Mouse (Mus musculus) urinary bladder, postnatal 10 days (tissue): Measurements from ENCODE around the gene Tmem268.

Source experiments
- DNase-seq: peaks from one replicate; pipeline ENCODE4 v3.0.0; 2022; ENCODE audit warnings: low spot score

Tmem268 gene

DNA sequence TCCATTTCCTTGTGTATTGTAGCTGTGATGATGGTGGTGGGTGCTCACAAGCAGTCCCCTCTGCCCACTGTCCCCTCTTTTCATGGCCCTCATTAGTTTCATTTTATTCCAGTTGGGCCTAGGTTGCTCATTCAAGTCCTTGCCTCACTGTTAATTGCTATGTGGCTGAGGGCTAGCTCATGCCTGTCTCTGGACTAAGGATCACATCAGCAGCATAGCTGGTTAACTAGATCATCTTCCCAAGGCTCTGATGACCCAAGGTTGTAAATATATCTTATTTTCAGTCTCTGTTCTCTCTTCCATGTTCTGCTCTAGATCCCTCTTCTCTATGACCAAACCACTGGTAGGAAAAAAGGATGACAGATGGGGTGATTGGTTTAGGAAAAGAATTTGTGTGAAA, 42.7 kb downstream of the Tmem268 start:
- no peak for DNase-seq

- no peak for DNase-seq
Measured at GRCm38 (mm10) chr4:63604945-63605344, 46.4 kb downstream of the Tmem268 start, which contains the start of gene Gm11213. TSS of gene Gm11213 (minus strand) at chr4:63605261.

DNA sequence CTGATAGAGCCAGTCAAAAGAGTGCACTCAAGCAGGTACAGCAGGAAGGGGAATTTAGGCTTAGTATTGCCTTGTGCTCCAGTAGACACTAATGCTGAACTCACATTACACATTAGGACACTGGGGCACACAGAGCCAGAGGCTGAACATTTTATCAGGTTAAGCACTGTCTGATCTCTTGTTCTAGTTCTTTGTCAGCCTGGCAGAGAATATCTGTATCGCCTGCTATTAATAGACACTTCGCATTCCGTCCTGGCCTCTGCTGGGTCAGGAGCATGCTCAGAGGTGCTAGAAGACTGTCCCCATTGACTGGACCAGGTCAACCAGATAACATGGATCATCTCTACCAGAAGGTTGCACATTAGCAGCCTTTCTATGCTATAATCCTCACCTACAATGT, 47.0 kb downstream of the Tmem268 start:
- no peak for DNase-seq

GRCm38 (mm10) chr4:63605968-63606367, 47.4 kb downstream of the Tmem268 start:
- DNase-seq, result no peak

DNA sequence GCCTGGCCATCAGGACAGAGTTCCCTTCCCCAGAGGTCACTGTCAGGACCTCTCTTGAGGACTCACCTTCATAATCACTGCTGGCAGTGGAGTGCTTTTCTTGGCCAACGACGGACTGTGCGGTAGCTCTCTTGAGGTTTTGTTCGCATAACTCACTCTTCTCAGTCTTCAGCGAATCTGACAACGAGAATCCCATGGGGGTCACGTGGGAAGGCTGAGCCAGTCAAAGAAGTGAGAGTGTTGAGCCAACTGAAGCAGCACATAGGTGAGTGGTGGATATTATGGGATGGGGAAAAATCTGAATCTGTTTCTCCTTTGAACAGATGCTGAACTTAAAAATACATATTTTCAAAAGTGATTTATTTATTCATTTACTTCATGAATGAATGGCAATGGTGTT, 49.8 kb downstream of the Tmem268 start:
- no peak for DNase-seq

GRCm38 (mm10) chr4:63621861-63622260, 63.3 kb downstream of the Tmem268 start:
- DNase-seq, result no peak

- DNase-seq, result no peak
Measured at GRCm38 (mm10) chr4:63622378-63622835, 63.8 kb downstream of the Tmem268 start, which contains the start of gene Tex48. TSS of gene Tex48 (minus strand) at chr4:63622428.

DNA sequence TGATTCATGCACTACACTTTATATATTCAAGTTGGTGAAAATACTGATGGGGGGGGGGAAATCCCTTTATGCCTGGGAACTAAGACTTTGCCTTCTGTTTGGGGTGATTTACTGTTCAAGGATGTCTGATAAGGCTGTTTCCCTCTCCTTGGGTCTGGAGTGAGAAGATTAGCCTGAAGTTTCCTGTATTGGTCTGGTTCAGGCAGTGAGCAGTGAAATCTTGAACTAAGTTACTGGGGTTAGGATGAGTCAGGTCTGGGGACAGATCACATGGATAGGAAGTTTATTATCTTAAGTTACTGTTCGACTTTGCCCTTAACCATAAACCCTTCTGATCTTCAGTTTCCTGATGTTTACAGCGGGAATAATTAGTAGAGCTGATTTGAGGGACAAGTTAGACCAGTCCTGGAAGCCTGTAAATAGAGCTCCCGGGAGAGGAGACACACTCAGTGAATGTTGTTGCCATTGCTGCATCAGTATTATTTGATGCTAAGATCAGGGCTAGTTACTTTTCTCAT, 67.0 kb downstream of the Tmem268 start:
- no peak for DNase-seq

DNA sequence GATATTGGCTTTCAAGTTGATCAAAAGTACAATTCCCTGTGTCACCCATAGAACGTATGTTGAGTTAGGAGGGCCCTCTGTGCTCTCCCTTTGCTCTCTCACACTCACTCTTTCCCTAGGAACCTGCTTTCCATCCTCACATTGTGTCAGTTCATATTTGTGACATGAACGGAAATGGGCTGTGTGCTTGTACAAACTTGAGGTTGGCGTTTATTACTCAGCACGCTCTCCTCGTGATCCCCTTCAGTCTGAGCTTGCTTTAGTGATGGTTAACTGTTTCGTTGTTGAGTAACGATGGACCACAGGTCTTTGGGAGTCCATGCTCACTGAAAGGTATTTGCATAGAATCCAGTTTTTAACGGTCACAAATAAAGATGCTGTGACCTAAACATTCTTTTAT, 68.5 kb downstream of the Tmem268 start:
- no peak for DNase-seq

GRCm38 (mm10) chr4:63633181-63633580, 74.6 kb downstream of the Tmem268 start:
- DNase-seq, result no peak
